Mouse (Mus musculus) heart, adult 2 months (tissue): ENCODE results near the gene Zfp202.
"Not testable (repeated sequence)": the region's sequence is repeated elsewhere in the genome, so short reads cannot be mapped to it uniquely, and the experiment has no call there.

Experiments
- CTCF ChIP-seq: fragments of 200-600 bp; IDR thresholded peaks from 2 replicates; pipeline ENCODE4 v1.8.1; 2022; ENCODE audit warnings: antibody characterized with exemption, mild to moderate bottlenecking, moderate library complexity
- EP300 ChIP-seq: fragments of 200-500 bp; IDR thresholded peaks from 2 replicates; pipeline ENCODE4 v1.6.1; 2011; ENCODE audit warnings: low read depth, low read length, control low read depth; ENCODE audit not compliant: insufficient read depth
- POLR2A ChIP-seq: fragments of 200-500 bp; IDR thresholded peaks from 2 replicates; pipeline ENCODE4 v1.6.1; 2011; ENCODE audit warnings: mild to moderate bottlenecking, low read depth, low read length, control low read depth; ENCODE audit not compliant: insufficient read depth

GRCm38 (mm10) chr9:40185166-40185565, 7.0 kb upstream of the Zfp202 start:
- not testable (repeated sequence) for TF ChIP-seq CTCF, EP300, POLR2A
